Mouse (Mus musculus) left cerebral cortex, postnatal 10 days (tissue): ENCODE data around the gene Lmnb2. TPM values are rescaled to one million over a fixed set of nuclear protein-coding genes. Genes with fewer than 3 reads are reported as not detected.

Experiments used
- DNase-seq, 2 experiments: peaks; one replicate each; pipeline ENCODE4 v3.0.0; 2021 to 2022; ENCODE audit warnings: low spot score in 2 of 2, mixed read lengths in 1 of 2; ENCODE audit errors: extremely low spot score in 1 of 2
- intact Hi-C: fragments of 180-260 bp; cut with DNase I; formaldehyde crosslinking; loops from one replicate; pipeline ENCODE4 v1.15.1; 2025
- total RNA-seq, 2 experiments: library from RNA; stranded (reverse); gene quantifications; 2 replicates each; pipeline ENCODE4 v1.2.3; 2021

Gene Lmnb2
- total RNA-seq, 2 experiments from 2014 or later = 20.4 to 21.3 TPM

DNA sequence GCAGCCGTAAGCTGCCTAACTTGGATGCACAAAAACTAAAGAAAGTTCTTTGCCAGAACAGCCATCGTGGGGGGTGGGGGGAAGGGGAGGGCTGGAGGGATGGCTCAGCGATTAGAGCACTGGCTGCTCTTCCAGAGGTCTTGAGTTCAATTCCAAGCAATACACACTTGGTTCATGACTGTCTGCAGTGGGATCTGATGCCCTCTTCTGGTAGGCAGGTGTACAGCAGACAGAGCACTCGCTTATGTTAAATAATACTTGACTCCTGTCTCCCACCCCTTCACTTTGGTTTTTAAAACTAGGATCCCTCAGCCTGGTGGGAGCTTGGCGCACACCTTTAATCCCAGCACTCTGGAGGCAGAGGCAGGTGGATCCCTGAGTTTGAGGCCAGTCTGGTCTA, 42.0 kb downstream of the Lmnb2 start:
- no peak for DNase-seq
- intact Hi-C loops = loop anchor here (5.0 kb wide), 2 partner anchors 69 to 129 kb away; partner anchors contain the start of gene Amh

DNA sequence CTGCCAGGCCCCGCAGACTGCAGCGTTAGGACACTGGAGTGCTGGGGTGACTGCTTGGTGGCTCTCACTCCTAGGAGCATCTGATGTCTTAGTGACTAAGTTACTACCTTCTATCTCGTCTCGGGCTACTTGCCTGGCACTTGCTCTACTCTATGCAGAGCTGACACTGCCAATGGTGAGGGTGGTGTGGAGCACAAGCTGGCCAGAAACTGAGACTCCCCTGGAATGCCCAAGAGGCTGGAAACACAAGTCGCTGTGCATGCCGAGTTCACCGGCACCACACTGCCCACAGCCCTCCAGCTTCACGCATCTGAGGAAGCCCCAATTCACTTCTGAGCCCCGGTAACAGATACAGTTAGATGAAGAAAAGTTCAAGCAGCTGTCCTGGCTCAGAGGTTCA, 44.0 kb downstream of the Lmnb2 start:
- no peak for DNase-seq
- intact Hi-C loops = no loop called here

DNA sequence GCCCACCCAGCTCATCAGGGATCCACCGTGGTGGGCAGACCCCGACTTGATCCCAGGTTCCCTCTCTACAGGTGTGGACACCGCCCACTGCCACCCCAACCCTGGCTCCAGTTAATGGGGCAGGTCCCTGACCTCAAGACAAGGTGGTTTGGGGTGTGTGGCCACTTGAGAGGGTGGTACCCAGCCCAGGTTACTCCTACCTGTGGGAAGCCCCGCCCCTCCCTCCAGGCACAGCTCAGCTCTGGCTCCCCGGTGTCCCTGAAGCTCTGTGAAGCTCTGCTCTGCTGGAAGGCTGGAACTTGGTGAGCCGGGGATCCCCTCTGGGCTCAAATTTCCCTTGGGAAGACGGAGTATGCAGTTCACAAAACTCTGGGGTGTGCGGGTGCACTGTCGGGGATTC, 46.5 kb downstream of the Lmnb2 start, which contains the start of gene Tmprss9:
Gene Tmprss9 (plus strand): TSS at position 268 of the 400 bp plus-strand sequence.
- intact Hi-C loops = no loop called here

DNA sequence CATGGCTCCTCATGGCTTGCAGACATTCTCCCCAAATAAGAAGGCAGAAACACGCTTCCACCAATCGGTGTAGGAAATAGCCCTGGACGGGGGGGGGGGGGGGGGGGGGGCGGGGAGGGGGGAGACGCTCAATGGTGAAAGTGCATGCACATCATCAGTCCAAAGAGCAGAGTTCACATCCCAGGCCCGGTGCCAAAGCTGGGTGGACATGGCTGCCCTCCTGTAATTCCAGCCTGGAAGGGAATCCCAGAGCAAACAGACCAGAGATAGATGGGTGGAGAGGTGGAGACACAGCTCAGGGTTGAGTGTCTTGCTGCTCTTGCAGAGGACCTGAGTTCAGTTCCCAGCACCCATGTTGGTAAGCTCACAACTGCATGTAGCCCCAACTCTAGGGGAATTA, 47.1 kb downstream of the Lmnb2 start:
- DNase-seq = no peak
- intact Hi-C loops = no loop called here

More for the DNA sequence above, 46.5 kb downstream of the Lmnb2 start, which contains the start of gene Tmprss9:
- no peak for DNase-seq

DNA sequence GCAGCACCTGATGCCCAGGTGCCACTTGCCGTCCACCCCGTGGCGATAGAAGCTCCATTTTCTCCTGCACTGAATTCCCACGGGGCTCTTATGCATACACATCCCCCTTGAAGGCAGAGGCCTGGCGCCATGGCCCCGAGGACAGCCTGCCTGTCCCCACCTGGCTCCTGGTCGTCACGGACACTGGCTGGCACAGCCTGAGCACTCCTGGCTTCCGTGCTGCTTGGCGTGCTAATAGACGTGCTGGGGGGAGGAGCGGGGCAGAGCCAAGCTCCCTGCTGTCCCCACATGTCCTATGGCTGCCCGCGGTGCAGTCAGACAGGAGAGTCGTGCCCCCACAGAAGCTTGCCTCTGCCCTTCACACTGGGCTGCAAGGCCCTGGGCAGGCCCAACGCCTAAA, 53.6 kb downstream of the Lmnb2 start:
- DNase-seq = no peak
- intact Hi-C loops = no loop called here

DNA sequence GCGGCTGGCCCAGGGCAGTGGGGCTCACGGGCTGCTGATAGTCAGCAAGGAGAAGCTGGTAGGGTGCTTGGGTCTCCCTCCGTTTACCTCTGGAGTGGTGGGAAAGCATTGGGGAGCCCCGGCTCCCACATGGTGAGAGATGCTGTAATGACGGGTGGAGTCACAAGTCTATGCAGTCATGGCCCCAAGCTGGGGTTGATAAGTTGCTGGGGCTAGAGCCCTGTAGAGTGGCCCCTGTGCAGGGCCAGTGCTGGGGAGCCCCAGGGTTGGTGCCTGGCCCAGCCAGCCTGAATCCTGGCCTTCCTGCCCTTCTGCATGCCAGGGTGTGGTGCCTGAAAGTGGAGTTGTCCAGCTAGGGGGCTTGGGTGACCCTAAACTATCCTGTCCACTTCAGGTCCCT, 55.7 kb downstream of the Lmnb2 start:
- intact Hi-C loops = no loop called here
- DNase-seq = no peak

DNA sequence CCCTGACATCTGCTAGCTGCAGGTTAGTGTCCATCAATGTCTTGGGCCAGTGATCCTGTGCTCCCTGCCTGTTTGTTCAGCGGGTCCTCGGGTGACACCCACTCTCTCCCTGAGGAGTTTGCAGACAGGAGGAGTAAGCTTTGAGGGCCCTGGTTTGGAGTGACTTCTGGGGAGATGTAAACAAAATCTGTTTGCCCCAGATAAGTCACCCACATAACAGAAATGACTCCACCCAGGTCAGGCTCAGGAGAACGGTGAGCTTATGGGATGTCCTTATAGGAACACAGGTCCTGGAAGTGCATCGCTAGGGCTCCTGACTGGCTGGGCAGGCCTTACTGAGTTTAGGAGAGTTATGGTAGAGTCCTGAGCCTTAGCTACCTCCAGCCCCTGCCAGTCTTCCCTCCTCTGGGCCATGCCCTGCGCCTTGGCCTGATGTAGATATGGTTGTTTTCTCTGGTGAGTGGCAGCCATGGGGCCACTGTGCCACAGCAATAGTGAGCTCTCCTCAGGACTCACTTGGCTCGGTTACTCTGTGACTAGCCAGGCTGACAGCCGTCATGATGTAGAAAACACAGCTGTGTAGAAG, 59.6 kb downstream of the Lmnb2 start:
- no peak for DNase-seq
- intact Hi-C loops = no loop called here

DNA sequence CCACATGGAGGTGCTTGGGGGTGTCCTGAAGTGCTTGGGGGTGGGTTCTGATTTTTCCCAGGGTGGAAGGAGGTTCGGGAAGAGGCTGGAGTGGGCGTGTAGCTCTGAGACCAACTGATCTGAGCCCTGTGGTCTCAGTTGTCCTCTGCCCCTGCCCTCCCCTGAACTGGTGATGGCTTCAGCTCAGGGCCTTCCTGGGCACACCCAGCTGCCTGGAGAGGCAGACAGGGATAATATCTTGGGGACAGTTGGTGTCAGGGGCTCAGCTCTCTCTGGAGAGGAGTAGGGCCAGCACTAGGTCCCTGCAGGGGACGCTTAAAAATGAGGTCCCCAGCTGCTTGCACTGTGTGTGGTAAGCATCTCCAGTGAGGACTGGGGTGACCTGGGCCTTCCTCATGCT, 60.2 kb downstream of the Lmnb2 start:
- no peak for DNase-seq
- intact Hi-C loops = no loop called here

DNA sequence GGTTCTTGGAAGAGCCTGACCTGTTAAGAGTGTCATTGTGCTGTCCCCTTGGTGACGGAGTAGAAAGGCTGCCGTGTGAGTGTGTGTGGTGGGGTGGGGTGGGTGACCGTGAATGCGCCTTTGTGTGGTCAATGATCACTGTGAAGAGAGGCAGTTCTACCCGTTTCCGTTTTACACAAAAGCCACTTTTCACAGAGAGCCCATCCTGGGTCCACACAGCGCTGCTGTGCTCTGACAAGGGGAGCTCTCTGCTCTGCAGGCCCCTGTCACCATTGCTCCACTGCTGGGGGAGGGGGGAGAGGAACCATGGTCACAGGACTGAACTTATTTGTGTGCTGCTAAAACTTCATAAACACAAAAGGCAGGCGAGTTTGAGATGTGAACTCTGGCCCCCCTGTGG, 60.7 kb downstream of the Lmnb2 start:
- no peak for DNase-seq
- intact Hi-C loops = no loop called here

DNA sequence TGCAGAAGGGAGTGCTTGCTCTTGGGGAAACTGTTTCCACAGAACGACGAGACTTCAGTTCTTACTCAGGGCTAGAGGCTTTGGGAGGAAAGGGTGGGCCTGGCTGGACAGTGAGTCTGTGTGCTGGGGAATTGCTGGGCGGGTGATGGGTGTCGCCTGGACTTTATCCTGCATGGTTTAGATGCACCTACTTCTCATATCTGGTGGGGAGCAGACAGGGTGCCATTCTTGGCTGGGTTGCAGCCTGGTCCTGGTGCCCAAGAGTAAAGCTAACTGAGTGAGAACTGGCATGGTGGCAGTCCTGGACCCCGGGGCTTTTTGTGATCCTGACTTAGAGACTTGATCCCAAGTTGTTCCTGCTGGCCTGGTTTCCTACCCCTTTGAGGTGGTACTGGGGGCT, 61.1 kb downstream of the Lmnb2 start:
- intact Hi-C loops = no loop called here
- no peak for DNase-seq

DNA sequence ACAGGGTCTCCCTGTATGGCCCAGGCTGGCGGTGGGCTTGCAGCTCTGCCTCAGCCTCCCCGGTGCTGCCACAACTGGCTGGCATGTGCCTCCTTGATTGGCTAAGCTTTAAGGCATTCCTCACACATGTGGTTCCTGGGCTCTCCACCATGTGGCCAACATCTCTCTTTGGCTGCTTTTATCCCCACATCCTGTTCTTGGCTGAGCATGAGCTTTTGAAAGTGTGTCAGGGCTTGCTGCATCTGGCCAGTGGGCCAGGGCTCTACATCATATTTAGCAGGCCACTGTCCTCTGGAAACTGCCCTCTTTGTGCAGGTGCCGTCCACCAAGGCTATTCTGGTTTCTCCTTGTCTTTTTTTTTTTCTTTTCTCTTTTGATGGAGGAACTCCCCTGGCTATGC, 61.8 kb downstream of the Lmnb2 start:
- DNase-seq = peak in 1 of 2 experiments; percentile 63
- intact Hi-C loops = no loop called here

DNA sequence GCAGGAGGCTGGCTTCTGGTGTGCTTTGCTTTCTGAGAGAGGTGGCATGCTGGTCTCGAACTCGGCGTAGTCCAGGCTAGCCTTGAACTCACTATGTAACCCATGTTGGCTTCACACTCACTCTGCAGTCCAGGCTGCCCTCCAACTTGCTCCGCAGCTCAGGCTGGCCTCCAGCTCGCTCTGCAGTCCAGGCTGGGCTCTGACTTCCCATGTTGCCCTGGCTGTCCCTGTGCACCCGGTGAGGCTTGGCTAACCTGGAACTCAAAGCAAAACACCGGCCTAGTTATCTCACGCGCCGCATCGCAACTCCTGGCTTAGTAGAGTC, 62.3 kb downstream of the Lmnb2 start:
- no peak for DNase-seq
- intact Hi-C loops = no loop called here

DNA sequence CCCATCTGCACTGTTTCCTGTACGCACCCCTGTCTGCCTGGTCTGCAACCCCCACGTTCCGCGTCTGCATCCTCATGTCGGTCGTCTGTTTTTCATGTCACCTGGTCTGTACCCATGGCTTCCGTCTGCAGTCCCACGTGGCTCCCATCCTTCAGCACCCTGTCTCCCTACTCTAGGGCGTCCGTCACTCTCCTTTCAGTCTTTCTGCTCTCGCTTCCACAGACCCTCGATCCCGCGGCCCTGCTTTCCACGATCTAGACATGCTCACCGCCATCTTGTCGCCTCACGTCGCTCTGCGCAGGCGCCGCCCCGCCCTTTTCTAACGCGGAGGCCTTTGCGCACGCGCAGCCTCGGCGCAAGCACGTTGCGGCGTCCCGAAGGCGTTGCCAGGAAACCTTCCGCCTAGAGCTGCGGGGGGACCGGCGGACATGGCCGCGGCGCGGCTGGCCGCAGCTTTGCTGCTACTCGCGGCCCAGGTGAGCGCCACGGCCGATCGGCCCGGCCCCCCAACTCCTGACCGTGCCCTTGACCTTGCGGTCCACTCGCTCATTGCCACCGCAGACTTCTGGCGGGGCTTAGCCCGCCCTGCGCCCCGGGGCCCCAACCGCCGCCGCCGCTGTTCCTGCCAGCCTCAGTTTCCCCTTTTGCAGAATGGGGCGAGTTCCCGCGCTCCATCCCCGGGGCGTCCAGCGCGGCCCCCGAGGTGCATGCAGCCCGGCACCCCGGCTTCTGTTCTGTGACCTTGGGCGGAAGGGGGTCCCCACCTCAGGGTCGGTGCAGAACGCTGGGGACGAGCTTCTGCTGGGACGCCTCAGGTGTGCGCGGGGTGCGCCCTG, 62.9 kb downstream of the Lmnb2 start, which contains the start of the genes Lsm7 and Sppl2b:
Gene Lsm7 (minus strand): TSS at position 297 of the 836 bp plus-strand sequence.
Gene Sppl2b (plus strand): TSS at position 363 of the 836 bp plus-strand sequence.
- peak; percentile 93 to 97 for DNase-seq
- intact Hi-C loops = no loop called here

Other genes starting within 250 kb of the Lmnb2 start
- gene Mknk2, start 240.1 kb downstream of the Lmnb2 start, total RNA-seq = 10 to 100 TPM; 46.1 to 47.1 TPM
- 10 to 100 TPM; 21.8 to 24.7 TPM for gene Mob3a, start 216.3 kb downstream of the Lmnb2 start, total RNA-seq
- 10 to 100 TPM; 56.3 to 63.5 TPM for gene Izumo4, start 216.1 kb downstream of the Lmnb2 start, total RNA-seq
- 100 to 1,000 TPM; 146 to 151 TPM for gene Ap3d1, start 176.0 kb downstream of the Lmnb2 start, total RNA-seq
- 10 to 100 TPM; 59.1 to 60.1 TPM for gene Dot1l, start 163.0 kb downstream of the Lmnb2 start, total RNA-seq
- 10 to 100 TPM; 39.7 to 43.1 TPM for gene Sf3a2, start 120.0 kb downstream of the Lmnb2 start, total RNA-seq
- 10 to 100 TPM; 57.0 to 62.1 TPM for gene Plekhj1, start 119.6 kb downstream of the Lmnb2 start, total RNA-seq
- gene Amh, start 113.0 kb downstream of the Lmnb2 start, total RNA-seq = 1 to 10 TPM; 1.7 to 2.0 TPM
- 1 to 10 TPM; 1.6 to 2.0 TPM for gene Jsrp1, start 104.7 kb downstream of the Lmnb2 start, total RNA-seq
- 100 to 1,000 TPM; 414 to 433 TPM for gene Oaz1, start 91.6 kb downstream of the Lmnb2 start, total RNA-seq
- 10 to 100 TPM; 25.4 to 30.9 TPM for gene Lingo3, start 74.2 kb downstream of the Lmnb2 start, total RNA-seq
- gene Lsm7, start 63.0 kb downstream of the Lmnb2 start, total RNA-seq = 10 to 100 TPM; 51.1 to 57.3 TPM
- 10 to 100 TPM; 81.5 to 90.2 TPM for gene Sppl2b, start 63.0 kb downstream of the Lmnb2 start, total RNA-seq
- gene Tmprss9, start 46.4 kb downstream of the Lmnb2 start, total RNA-seq = under 1 TPM in 1 of 2 experiments, not detected in 1; 0.13 TPM
- gene Timm13, start 17.3 kb downstream of the Lmnb2 start, total RNA-seq = 100 to 1,000 TPM; 158 to 161 TPM
- 10 to 100 TPM in 1 of 2 experiments, 1 to 10 TPM in 1; 8.2 to 10.4 TPM for gene Gadd45b, start 11.8 kb upstream of the Lmnb2 start, total RNA-seq
- 100 to 1,000 TPM; 127 to 166 TPM for gene Gng7, start 96.7 kb upstream of the Lmnb2 start, total RNA-seq
- 100 to 1,000 TPM; 105 to 120 TPM for gene Diras1, start 107.4 kb upstream of the Lmnb2 start, total RNA-seq
- gene Slc39a3, start 119.2 kb upstream of the Lmnb2 start, total RNA-seq = 10 to 100 TPM; 65.2 to 67.8 TPM
- gene Sgta, start 141.9 kb upstream of the Lmnb2 start, total RNA-seq = 100 to 1,000 TPM; 187 to 196 TPM
- 10 to 100 TPM; 53.8 to 54.9 TPM for gene Thop1, start 151.8 kb upstream of the Lmnb2 start, total RNA-seq
- under 1 TPM; 0.28 to 0.30 TPM for gene Creb3l3, start 180.6 kb upstream of the Lmnb2 start, total RNA-seq
- gene Map2k2, start 187.7 kb upstream of the Lmnb2 start, total RNA-seq = 100 to 1,000 TPM; 127 to 130 TPM
- gene Zbtb7a, start 217.0 kb upstream of the Lmnb2 start, total RNA-seq = 10 to 100 TPM; 38.7 to 42.6 TPM
- 10 to 100 TPM; 24.3 to 25.8 TPM for gene Pias4, start 249.7 kb upstream of the Lmnb2 start, total RNA-seq